Mouse (Mus musculus) midbrain, postnatal 0 days (tissue): ENCODE measurements around the gene Lca5l. TPM values are rescaled to one million over a fixed set of nuclear protein-coding genes. Genes with fewer than 3 reads are reported as not detected.

Source experiments
- ATAC-seq: fragments of 200-750 bp; cut with Nextera tagmentation; 2 replicates; pipeline ENCODE4 v1.8.0; 2017; ENCODE audit warnings: moderate number of reproducible peaks, mild to moderate bottlenecking, moderate TSS enrichment, moderate library complexity; ENCODE audit not compliant: low FRiP score
- DNase-seq: peaks from one replicate; pipeline ENCODE4 v3.0.0-alpha.2; 2015; ENCODE audit warnings: low spot score
- H3K27ac ChIP-seq: fragments of 300-500 bp; sonication (generic); 2 replicates; pipeline ENCODE4 v1.5.1; 2014; ENCODE audit warnings: low read depth, mild to moderate bottlenecking, low read length, mixed read lengths
- H3K27me3 ChIP-seq: fragments of 300-500 bp; sonication (generic); 2 replicates; pipeline ENCODE4 v1.6.1; 2014; ENCODE audit warnings: low read length, control low read depth, mixed read lengths; ENCODE audit not compliant: insufficient read depth
- H3K36me3 ChIP-seq: fragments of 300-500 bp; sonication (generic); 2 replicates; pipeline ENCODE4 v1.6.1; 2014; ENCODE audit warnings: low read length, control low read depth, mixed read lengths; ENCODE audit not compliant: insufficient read depth
- H3K4me1 ChIP-seq: fragments of 300-500 bp; sonication (generic); 2 replicates; pipeline ENCODE4 v1.6.1; 2014; ENCODE audit warnings: mild to moderate bottlenecking, control low read depth, antibody characterized with exemption, low read length, mixed read lengths; ENCODE audit not compliant: insufficient read depth
- H3K4me2 ChIP-seq: fragments of 300-500 bp; sonication (generic); 2 replicates; pipeline ENCODE4 v1.6.1; 2014; ENCODE audit warnings: low read depth, mild to moderate bottlenecking, low read length, mixed read lengths; ENCODE audit not compliant: poor library complexity, severe bottlenecking
- H3K4me3 ChIP-seq: fragments of 300-500 bp; sonication (generic); 2 replicates; pipeline ENCODE4 v1.5.1; 2014; ENCODE audit warnings: low read depth, mild to moderate bottlenecking, low read length, moderate library complexity
- H3K9ac ChIP-seq: fragments of 300-500 bp; sonication (generic); replicated peaks from 2 replicates; pipeline ENCODE4 v1.6.1; 2014; ENCODE audit warnings: mild to moderate bottlenecking, low read length, moderate library complexity, mixed read lengths; ENCODE audit not compliant: poor library complexity, severe bottlenecking
- H3K9me3 ChIP-seq: fragments of 300-500 bp; sonication (generic); 2 replicates; pipeline ENCODE4 v1.6.1; 2016; ENCODE audit warnings: low read length, control low read depth
- CTCF ChIP-seq: IDR thresholded peaks from 2 replicates; pipeline ENCODE4 v1.5.1; 2016; ENCODE audit warnings: antibody characterized with exemption, mild to moderate bottlenecking
- WGBS: fragments of 180-500 bp; shearing (Covaris S2); extraction: QIAGEN DNeasy Blood & Tissue Kit; methylation state at CpG from one replicate; pipeline ENCODE4 v1.1.7; 2014; 5-methylcytosine and 5-hydroxymethylcytosine counted together
- polyA plus RNA-seq: library from polyadenylated mRNA; unstranded; fragments of >200 nt; fragmentation: Nextera tagmentation; extraction: Ambion mirVana; gene quantifications from 2 replicates; pipeline ENCODE4 v1.2.1, GENCODE M21; 2015
- total RNA-seq: library from RNA; depleted of rRNA; stranded (reverse); fragments of >200 nt; gene quantifications from 2 replicates; pipeline ENCODE4 v1.2.3, GENCODE M21; 2014

Lca5l gene
- total and polyA plus RNA-seq, 2 experiments from 2014 or later: 2.4 to 3.0 TPM

DNA sequence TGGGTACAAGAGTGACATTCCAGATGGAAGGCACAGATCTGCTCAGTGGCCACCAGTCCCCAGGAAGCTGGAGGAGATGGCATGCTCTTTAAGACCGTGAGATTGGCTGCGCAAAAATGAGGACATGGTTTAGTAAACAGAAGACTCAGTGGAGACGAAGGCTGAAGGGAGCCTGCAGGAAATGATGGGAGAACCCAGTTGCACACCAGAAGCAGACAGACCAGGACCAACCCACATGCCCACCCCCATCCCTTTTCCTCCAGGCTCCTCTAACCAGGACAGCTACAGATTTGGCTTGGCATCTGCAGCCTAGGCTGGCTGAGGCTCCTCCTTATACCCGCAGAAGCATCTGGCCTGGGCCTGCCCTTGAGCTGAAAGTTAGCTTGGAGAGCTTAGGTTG lies 30.7 kb downstream of the Lca5l start:
- 90% methylated on average over 4 of the region's 4 CpGs for WGBS
- Histone ChIP-seq H3K4me3 (no peak overlapping the region), H3K9me3 (no peaks in the 10 kb centered on the region), H3K36me3 (peaks cover 8% of the 10 kb centered on the region), H3K9ac (no peak overlapping the region), H3K27me3 (no peaks in the 10 kb centered on the region), H3K4me1 (no peaks in the 10 kb centered on the region), H3K27ac (no peak overlapping the region), H3K4me2 (no peak overlapping the region)
- no peak for ATAC-seq
- no peak for TF ChIP-seq CTCF
- DNase-seq: no peak

DNA sequence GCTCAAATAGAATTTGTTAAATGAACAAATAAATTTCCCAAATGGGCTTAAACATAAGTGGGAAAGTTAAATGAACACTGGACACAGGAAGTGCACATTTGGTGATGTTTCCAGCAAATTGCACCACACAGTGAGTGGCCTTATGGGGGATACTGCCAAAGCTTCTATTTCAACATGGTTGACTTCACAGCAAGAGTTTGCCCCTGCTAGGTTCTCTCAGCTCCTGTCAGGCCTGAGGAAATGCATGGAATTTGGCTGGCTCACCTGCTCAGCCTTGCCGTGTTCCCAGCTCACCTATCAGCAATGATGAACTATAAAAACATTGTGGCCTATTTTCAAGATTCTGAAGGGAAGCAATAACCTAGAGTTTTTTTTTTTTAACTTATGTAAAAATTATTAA lies 31.1 kb downstream of the Lca5l start:
- no peak overlapping the region for H3K9ac ChIP-seq
- no peak for ATAC-seq
- WGBS: 81% methylated on average over 1 of the region's 1 CpGs
- H3K36me3 ChIP-seq: peaks cover 10% of the 10 kb centered on the region
- H3K4me3 ChIP-seq: no peak overlapping the region
- no peak for DNase-seq
- H3K27ac ChIP-seq: no peak overlapping the region
- no peaks in the 10 kb centered on the region for H3K4me1 ChIP-seq
- no peak overlapping the region for H3K4me2 ChIP-seq
- no peak for TF ChIP-seq CTCF
- H3K9me3 ChIP-seq: no peaks in the 10 kb centered on the region
- no peaks in the 10 kb centered on the region for H3K27me3 ChIP-seq

- Histone ChIP-seq H3K27me3 (no peaks in the 10 kb centered on the region), H3K27ac (peak overlapping the region; percentile 73), H3K4me3 (peak overlapping the region; percentile 42), H3K36me3 (peaks cover 14% of the 10 kb centered on the region), H3K9ac (peak overlapping the region; percentile 90), H3K4me1 (no peaks in the 10 kb centered on the region), H3K4me2 (peak overlapping the region; percentile 87), H3K9me3 (no peaks in the 10 kb centered on the region)
- TF ChIP-seq CTCF: no peak
- WGBS: 81% methylated on average over 20 of the region's 20 CpGs
- no peak for DNase-seq
- ATAC-seq: peak; percentile 18
These were observed 32.2 kb downstream of the Lca5l start for GRCm38 (mm10) chr16:96159794-96160346.

DNA sequence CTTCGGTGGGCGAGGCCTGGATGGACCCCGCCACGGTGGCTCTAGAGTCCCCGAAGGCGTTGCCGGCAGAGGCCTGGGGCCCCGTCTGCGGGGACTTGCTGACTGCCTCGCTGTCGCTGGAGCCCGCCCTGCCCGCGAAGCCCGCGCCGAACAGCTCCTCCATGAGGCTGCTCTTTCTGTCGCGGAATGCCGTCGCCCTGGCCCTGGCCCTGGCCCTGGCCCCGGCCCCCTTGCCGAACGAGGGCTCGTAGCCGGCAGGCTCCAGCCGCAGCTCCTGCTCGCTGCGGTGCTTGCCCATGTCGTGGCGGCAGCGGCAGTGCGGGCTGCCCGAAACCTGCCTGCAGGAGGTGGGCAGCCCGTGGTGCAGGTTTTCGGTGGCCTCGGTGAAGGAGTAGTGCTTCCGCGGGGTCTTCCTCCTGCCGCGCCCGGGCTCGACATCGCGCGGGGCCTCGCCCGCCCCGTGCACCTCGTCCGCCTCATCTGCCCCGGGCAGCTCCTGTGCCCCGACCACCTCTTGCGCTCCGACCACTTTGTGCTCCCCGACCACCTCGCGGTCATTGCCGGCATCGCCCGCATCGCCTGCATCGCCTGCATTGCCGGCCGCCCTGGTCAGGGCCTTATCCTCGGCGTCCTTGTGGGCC lies 32.9 kb downstream of the Lca5l start:
- ATAC-seq (peak; percentile 85), DNase-seq (peak; percentile 68)
- Histone ChIP-seq H3K27me3 (no peaks in the 10 kb centered on the region), H3K4me1 (no peaks in the 10 kb centered on the region), H3K4me2 (peak overlapping the region; percentile 87), H3K36me3 (peaks cover 15% of the 10 kb centered on the region), H3K9me3 (no peaks in the 10 kb centered on the region), H3K9ac (peak overlapping the region; percentile 90), H3K4me3 (peak overlapping the region; percentile 42), H3K27ac (peak overlapping the region; percentile 73)
- whole genome bisulfite sequencing: 3% methylated on average over 67 of the region's 67 CpGs
- TF ChIP-seq CTCF: peak; percentile 62

DNA sequence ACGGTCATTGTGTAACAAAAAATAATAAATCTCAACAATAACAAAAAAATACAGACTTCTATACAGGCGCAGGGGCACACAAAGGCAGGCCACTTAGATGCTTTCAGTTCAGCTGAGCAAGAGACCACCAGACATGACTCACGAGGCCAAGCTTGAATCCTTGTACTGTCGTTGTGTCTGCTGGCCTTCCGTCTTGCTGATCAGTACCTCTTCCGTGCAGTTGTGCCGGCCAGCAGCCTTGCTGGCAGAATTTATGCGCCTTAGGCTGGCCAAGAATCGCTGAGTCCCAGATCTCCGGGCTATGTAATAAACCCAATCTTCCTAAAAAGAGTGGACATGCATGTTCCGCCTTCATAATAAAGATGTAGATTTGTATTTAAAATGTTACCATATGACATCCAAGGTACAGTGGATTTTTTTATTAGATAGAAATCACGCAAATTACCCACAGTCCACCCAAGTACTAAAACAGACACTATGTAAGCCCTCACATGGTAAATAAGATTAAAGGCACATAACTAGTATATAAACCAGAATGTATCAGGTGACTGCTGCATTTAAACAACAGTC lies 33.5 kb downstream of the Lca5l start:
- WGBS: 48% methylated on average over 12 of the region's 12 CpGs
- no peaks in the 10 kb centered on the region for H3K4me1 ChIP-seq
- H3K27me3 ChIP-seq: no peaks in the 10 kb centered on the region
- DNase-seq (no peak), ATAC-seq (no peak)
- H3K9ac ChIP-seq: peak overlapping the region; percentile 90
- H3K36me3 ChIP-seq: peaks cover 21% of the 10 kb centered on the region
- no peak for TF ChIP-seq CTCF
- H3K9me3 ChIP-seq: no peaks in the 10 kb centered on the region
- peak overlapping the region; percentile 73; the same call in 1 of the 2 replicates for H3K27ac ChIP-seq
- peak overlapping the region; percentile 42 for H3K4me3 ChIP-seq
- peak overlapping the region; percentile 87 for H3K4me2 ChIP-seq

GRCm38 (mm10) chr16:96157171-96157570 lies 34.9 kb downstream of the Lca5l start:
- Histone ChIP-seq H3K4me1 (no peaks in the 10 kb centered on the region), H3K4me2 (no peak overlapping the region), H3K9ac (no peak overlapping the region), H3K4me3 (no peak overlapping the region), H3K36me3 (peaks cover 28% of the 10 kb centered on the region), H3K27ac (no peak overlapping the region), H3K9me3 (no peaks in the 10 kb centered on the region), H3K27me3 (no peaks in the 10 kb centered on the region)
- no peak for TF ChIP-seq CTCF
- ATAC-seq (no peak), DNase-seq (no peak)
- WGBS: 90% methylated on average over 11 of the region's 11 CpGs
